Comparison of ENCODE assay signal across 8 mouse cellular contexts in genomic region chr15:79932323-79932987, GRCm38 (mm10). TPM values are rescaled to one million over a fixed set of nuclear protein-coding genes. Genes with fewer than 3 reads are reported as not detected.
DNase-seq lines count a peak whose midpoint lies in the region; ATAC-seq and TF ChIP-seq lines count a peak whose summit lies in the region.

No protein-coding gene starts in this region.

- H3K4me3 ChIP-seq in forebrain, embryonic 16.5 days (replicated peaks; ENCODE audit: low read length): peak overlapping the region; percentile 62
- peak overlapping the region; percentile 59 for H3K4me3 ChIP-seq in lung, embryonic 14.5 days (ENCODE audit: low read depth, low read length)

- H3K9ac ChIP-seq in forebrain, embryonic 16.5 days (replicated peaks; ENCODE audit: low read depth, low read length): peak overlapping the region; percentile 63
- peak overlapping the region; percentile 51 for H3K9ac ChIP-seq in lung, embryonic 14.5 days

- H3K27me3 ChIP-seq in forebrain, embryonic 16.5 days (replicated peaks; ENCODE audit: control insufficient read depth, insufficient read depth, low read length): peaks cover 12% of the 10 kb centered on the region
- peaks cover 43% of the 10 kb centered on the region for H3K27me3 ChIP-seq in lung, embryonic 14.5 days (ENCODE audit: insufficient read depth, low read length)

- H3K4me2 ChIP-seq in forebrain, embryonic 16.5 days (ENCODE audit: low read length): peak overlapping the region; percentile 65
- peak overlapping the region; percentile 90 for H3K4me2 ChIP-seq in lung, embryonic 14.5 days

- peaks cover 21% of the 10 kb centered on the region for H3K4me1 ChIP-seq in forebrain, embryonic 16.5 days (replicated peaks; ENCODE audit: control insufficient read depth, insufficient read depth, low read length)
- H3K4me1 ChIP-seq in lung, embryonic 14.5 days (ENCODE audit: insufficient read depth): peaks cover 7% of the 10 kb centered on the region; the same call in 1 of the 2 replicates

- ATAC-seq in forebrain, embryonic 16.5 days: peak; percentile 39
- peak; percentile 56; the same call in 1 of the 2 replicates for ATAC-seq in lung, embryonic 14.5 days (ENCODE audit: insufficient read depth)
- ATAC-seq in neutrophil, adult 5-6 weeks (ENCODE audit: extremely low read depth, insufficient number of reproducible peaks, low FRiP score, poor library complexity, severe bottlenecking): peak; percentile 66

- peak; percentile 95 for DNase-seq in ES-CJ7 (ENCODE audit: low read depth, low spot score)
- peak; percentile 95 to 97 for DNase-seq in cerebellum, adult 18-20 months
- DNase-seq in heart, postnatal 4 days: peak; percentile 89
- DNase-seq in layer of hippocampus, adult 8-10 months (ENCODE audit: low spot score in 2 of 2): peak; percentile 90 to 92
- DNase-seq in lung, embryonic 14.5 days: peak; percentile 90
- DNase-seq in testis, postnatal 14 days (ENCODE audit: low spot score): peak; percentile 86

- TF ChIP-seq CTCF in lung, embryonic 14.5 days (IDR thresholded peaks at IDR 0.05; ENCODE audit: low read depth): peak; percentile 43

- WGBS in forebrain, embryonic 16.5 days: under 1% methylated on average over 62 of the region's 62 CpGs
- 1% methylated on average over 56 of the region's 62 CpGs for whole genome bisulfite sequencing in lung, embryonic 14.5 days

- no peaks in the 10 kb centered on the region for H3K36me3 ChIP-seq in forebrain, embryonic 16.5 days (ENCODE audit: control insufficient read depth, insufficient read depth)
- no peaks in the 10 kb centered on the region for H3K36me3 ChIP-seq in lung, embryonic 14.5 days (ENCODE audit: insufficient read depth)

- no peak overlapping the region for H3K27ac ChIP-seq in forebrain, embryonic 16.5 days (ENCODE audit: low read length)
- H3K27ac ChIP-seq in lung, embryonic 14.5 days (ENCODE audit: low read depth): no peak overlapping the region; the same call in 1 of the 2 replicates

- H3K9me3 ChIP-seq in forebrain, embryonic 16.5 days (ENCODE audit: control insufficient read depth, low read length): no peaks in the 10 kb centered on the region
- no peaks in the 10 kb centered on the region for H3K9me3 ChIP-seq in lung, embryonic 14.5 days (ENCODE audit: low read depth, low read length)

RNA-seq across cellular contexts. Expression of gene Cbx7, which starts 38.5 kb away (rescaled TPM):
- 3.0 and 4.0 TPM in 2 replicates for polyA plus RNA-seq in forebrain, embryonic 16.5 days (2015; fragmentation: Nextera tagmentation; extraction: Ambion mirVana)
- 1 to 10 TPM; 1.7 to 2.0 TPM for total RNA-seq in heart, postnatal 4 days (2021)
- total RNA-seq in layer of hippocampus, adult 8-10 months (2022): 10 to 100 TPM; 46.0 to 62.9 (median 52.2) TPM
- polyA plus RNA-seq in lung, embryonic 14.5 days (2014; fragmentation: Nextera tagmentation; extraction: Ambion mirVana): 2.3 TPM in 2 replicates
- total RNA-seq in neutrophil, adult 5-6 weeks (2017): 109 and 121 TPM in 2 replicates

RNA-seq across cellular contexts. Expression of gene Apobec3, which starts 41.0 kb away (rescaled TPM):
- polyA plus RNA-seq in forebrain, embryonic 16.5 days (2015; fragmentation: Nextera tagmentation; extraction: Ambion mirVana): 6.7 and 8.5 TPM in 2 replicates
- 10 to 100 TPM in 1 of 2 experiments, 1 to 10 TPM in 1; 8.7 to 10.1 TPM for total RNA-seq in heart, postnatal 4 days (2021)
- 10 to 100 TPM in 2 of 4 experiments, 1 to 10 TPM in 2; 5.3 to 11.9 (median 8.3) TPM for total RNA-seq in layer of hippocampus, adult 8-10 months (2022)
- polyA plus RNA-seq in lung, embryonic 14.5 days (2014; fragmentation: Nextera tagmentation; extraction: Ambion mirVana): 19.8 and 23.2 TPM in 2 replicates
- total RNA-seq in neutrophil, adult 5-6 weeks (2017): 473 and 531 TPM in 2 replicates

Comparison
In these comparisons a context has a peak if more than half of its experiments do, and no peak if none do; other contexts are left out.
1. RNA of gene Cbx7, which starts 38.5 kb away (total RNA-seq): 109 to 121 TPM in neutrophil, adult 5-6 weeks and 46.0 to 62.9 TPM in layer of hippocampus, adult 8-10 months; 1.7 to 2.0 TPM in heart, postnatal 4 days; every median in the first group is over 10 times any median in the second.
2. RNA of gene Apobec3, which starts 41.0 kb away (total RNA-seq): 473 to 531 TPM in neutrophil, adult 5-6 weeks; 5.3 to 11.9 TPM in layer of hippocampus, adult 8-10 months and 8.7 to 10.1 TPM in heart, postnatal 4 days; every median in the first group is over 10 times any median in the second.
3. Peak in every context shown above with its lines, with median percentiles within 50 percentile points of each other: DNase-seq and ATAC-seq.